In genomic region chr9:21852128-21853091, GRCm38 (mm10) we compare ENCODE assay signal across 8 mouse cellular contexts. TPM values are rescaled to one million over a fixed set of nuclear protein-coding genes. Genes with fewer than 3 reads are reported as not detected.
DNase-seq lines count a peak whose midpoint lies in the region; ATAC-seq and TF ChIP-seq lines count a peak whose summit lies in the region.

Gene Dock6, minus strand, starts transcription at chr9:21852635.

- peak; percentile 92 for ATAC-seq in hindbrain, embryonic 11.5 days (ENCODE audit: low FRiP score)
- peak; percentile 97 for ATAC-seq in lung, postnatal 0 days

- under 1% methylated on average over 62 of the region's 68 CpGs for WGBS in hindbrain, embryonic 11.5 days
- under 1% methylated on average over 63 of the region's 68 CpGs for WGBS in lung, postnatal 0 days

- TF ChIP-seq EP300 in lung, postnatal 0 days (IDR thresholded peaks at IDR 0.05) = no peak

- 0 out of 2 replicates have a peak within 1 kb of the TSS, but pooled peaks have one; percentile 4 for H3K27ac ChIP-seq in hindbrain, embryonic 11.5 days (ENCODE audit: low read depth, low read length)
- peak within 1 kb of the TSS; percentile 83 for H3K27ac ChIP-seq in lung, postnatal 0 days (ENCODE audit: low read length)

- H3K27me3 ChIP-seq in hindbrain, embryonic 11.5 days (ENCODE audit: control insufficient read depth, insufficient read depth, low read length) = no peaks in the 10 kb centered on the region
- H3K27me3 ChIP-seq in lung, postnatal 0 days (replicated peaks; ENCODE audit: insufficient read depth, low read length) = no peaks in the 10 kb centered on the region

- peak within 1 kb of the TSS; percentile 58 for H3K4me2 ChIP-seq in hindbrain, embryonic 11.5 days (replicated peaks; ENCODE audit: low read depth, low read length)
- H3K4me2 ChIP-seq in lung, postnatal 0 days (replicated peaks; ENCODE audit: low read depth, low read length) = peak within 1 kb of the TSS; percentile 66

- no peaks in the 10 kb centered on the region for H3K9me3 ChIP-seq in hindbrain, embryonic 11.5 days (ENCODE audit: control insufficient read depth, low read length)
- H3K9me3 ChIP-seq in lung, postnatal 0 days (ENCODE audit: low read length) = no peaks in the 10 kb centered on the region

- DNase-seq in Muller cell, postnatal 12 days (ENCODE audit: inconsistent ontology term) = peak; percentile 95
- peak; percentile 70 for DNase-seq in cerebellum, adult 9-11 months
- DNase-seq in frontal cortex, postnatal 10 days (ENCODE audit: low spot score in 2 of 2) = peak; percentile 72 to 86
- DNase-seq in hindbrain, embryonic 11.5 days (ENCODE audit: low spot score) = peak; percentile 92
- peak; percentile 86 to 88 for DNase-seq in layer of hippocampus, postnatal 10 days (ENCODE audit: low spot score in 2 of 2)
- DNase-seq in lung, postnatal 0 days (ENCODE audit: low spot score) = peak; percentile 94
- peak; percentile 74 for DNase-seq in ovary, postnatal 10 days (ENCODE audit: low spot score)
- DNase-seq in thymus, postnatal 10 days (ENCODE audit: low spot score in 2 of 2) = peak; percentile 61 to 76

- H3K9ac ChIP-seq in hindbrain, embryonic 11.5 days (ENCODE audit: low read depth, low read length) = peak within 1 kb of the TSS; percentile 54
- H3K9ac ChIP-seq in lung, postnatal 0 days (replicated peaks; ENCODE audit: low read depth) = peak within 1 kb of the TSS; percentile 86

- H3K36me3 ChIP-seq in hindbrain, embryonic 11.5 days (ENCODE audit: control insufficient read depth, insufficient read depth, low read length) = no peaks in the 10 kb centered on the region
- no peaks in the 10 kb centered on the region for H3K36me3 ChIP-seq in lung, postnatal 0 days (ENCODE audit: insufficient read depth, low read length)

- H3K4me1 ChIP-seq in hindbrain, embryonic 11.5 days (replicated peaks; ENCODE audit: control insufficient read depth, insufficient read depth, low read length) = no peaks in the 10 kb centered on the region
- H3K4me1 ChIP-seq in lung, postnatal 0 days (ENCODE audit: insufficient read depth, low read depth, low read length) = peaks cover 12% of the 10 kb centered on the region; the same call in 1 of the 2 replicates

- H3K4me3 ChIP-seq in hindbrain, embryonic 11.5 days (ENCODE audit: low read depth, low read length) = peak within 1 kb of the TSS; percentile 48
- H3K4me3 ChIP-seq in lung, postnatal 0 days (ENCODE audit: low read depth, low read length) = peak within 1 kb of the TSS; percentile 79

- TF ChIP-seq CTCF in lung, postnatal 0 days (IDR thresholded peaks at IDR 0.05) = no peak

RNA-seq across cellular contexts. Expression of gene Dock6, which starts in this region (rescaled TPM):
- polyA plus RNA-seq in hindbrain, embryonic 11.5 days (2014; fragmentation: Nextera tagmentation; extraction: Ambion mirVana) = 16.3 and 21.4 TPM in 2 replicates
- 10 to 100 TPM; 32.6 to 34.5 TPM for total RNA-seq in layer of hippocampus, postnatal 10 days (2021)
- 35.8 and 43.2 TPM in 2 replicates for polyA plus RNA-seq in lung, postnatal 0 days (2015; fragmentation: Nextera tagmentation; extraction: Ambion mirVana)

Comparison
In these comparisons a context has a peak if more than half of its experiments do, and no peak if none do; other contexts are left out.
1. Peak in every context shown above with its lines: DNase-seq, ATAC-seq, H3K4me3 ChIP-seq and H3K27ac ChIP-seq.